ENCODE assay signal across 29 mouse cellular contexts in genomic region chr7:84366251-84366650, GRCm38 (mm10). TPM values are rescaled to one million over a fixed set of nuclear protein-coding genes. Genes with fewer than 3 reads are reported as not detected.
DNase-seq lines count a peak whose midpoint lies in the region; ATAC-seq and TF ChIP-seq lines count a peak whose summit lies in the region.
"Had no signal": no experiment of that assay in that cellular context is flagged by ENCODE, and none has a peak within 500 bp of the region (broad histone marks: within the 10 kb centered on the region; RNA-seq: fewer than 3 reads in every experiment).

No protein-coding gene starts in this region.

- H3K4me3 ChIP-seq in forebrain, embryonic 14.5 days (ENCODE audit: low read depth, low read length), result no peak overlapping the region
- no peak overlapping the region for H3K4me3 ChIP-seq in forebrain, embryonic 13.5 days
- H3K4me3 ChIP-seq in hindbrain, embryonic 13.5 days, result no peak overlapping the region
- H3K4me3 ChIP-seq in hindbrain, embryonic 16.5 days (ENCODE audit: low read length), result no peak overlapping the region
- H3K4me3 ChIP-seq in left cerebral cortex, adult 2 months, result peak overlapping the region; percentile 3; the same call in 1 of the 2 replicates
- H3K4me3 ChIP-seq: heart, embryonic 10.5 days; heart, embryonic 15.5 days; myocyte; neural tube, embryonic 12.5 days had no signal

- H3K4me1 ChIP-seq in forebrain, embryonic 14.5 days (ENCODE audit: control insufficient read depth, insufficient read depth, low read length), result peaks cover 3% of the 10 kb centered on the region
- peaks cover 19% of the 10 kb centered on the region for H3K4me1 ChIP-seq in forebrain, embryonic 13.5 days
- peaks cover 20% of the 10 kb centered on the region for H3K4me1 ChIP-seq in hindbrain, embryonic 13.5 days (replicated peaks)
- peaks cover 5% of the 10 kb centered on the region; the same call in 1 of the 2 replicates for H3K4me1 ChIP-seq in hindbrain, embryonic 16.5 days (ENCODE audit: control insufficient read depth, insufficient read depth, low read depth, low read length)
- H3K4me1 ChIP-seq: neural tube, embryonic 12.5 days had no signal

- no peak for DNase-seq in forebrain, embryonic 14.5 days (ENCODE audit: low spot score)
- DNase-seq in left cerebral cortex, adult 2 months (ENCODE audit: extremely low spot score in 1 of 2, low spot score in 2 of 2), result no peak
- no peak for DNase-seq in left cerebral cortex, postnatal 14 days (ENCODE audit: low spot score in 2 of 2)
- DNase-seq in NIH3T3 (ENCODE audit: low read depth), result peak; percentile 62
- no peak for DNase-seq in embryo, embryonic 10 days (ENCODE audit: low spot score)
- DNase-seq: adrenal gland, postnatal 25 days; cerebellum, adult 18-20 months; heart, postnatal 36 days; layer of hippocampus, postnatal 36 days; liver; lung, adult 2 months; lung, postnatal 10 days; thymus, adult 2 months; thymus, postnatal 36 days had no signal

- no peaks in the 10 kb centered on the region for H3K27me3 ChIP-seq in forebrain, embryonic 14.5 days (replicated peaks; ENCODE audit: control insufficient read depth, insufficient read depth, low read length)
- H3K27me3 ChIP-seq in forebrain, embryonic 13.5 days, result no peaks in the 10 kb centered on the region
- no peaks in the 10 kb centered on the region for H3K27me3 ChIP-seq in hindbrain, embryonic 13.5 days
- no peaks in the 10 kb centered on the region for H3K27me3 ChIP-seq in hindbrain, embryonic 16.5 days (replicated peaks; ENCODE audit: control insufficient read depth, insufficient read depth, low read length)
- H3K27me3 ChIP-seq: heart, embryonic 15.5 days; neural tube, embryonic 12.5 days had no signal

- ATAC-seq in forebrain, embryonic 14.5 days, result 0 out of 2 replicates have a peak, but pooled peaks have one; percentile 26
- ATAC-seq in forebrain, embryonic 13.5 days, result no peak
- ATAC-seq in hindbrain, embryonic 13.5 days (ENCODE audit: low FRiP score), result peak; percentile 48; the same call in 1 of the 2 replicates
- ATAC-seq in hindbrain, embryonic 16.5 days, result no peak
- ATAC-seq: intestine, embryonic 16.5 days had no signal

- H3K27ac ChIP-seq in forebrain, embryonic 14.5 days (ENCODE audit: low read depth, low read length), result no peak overlapping the region
- no peak overlapping the region for H3K27ac ChIP-seq in forebrain, embryonic 13.5 days
- H3K27ac ChIP-seq in hindbrain, embryonic 13.5 days, result no peak overlapping the region
- H3K27ac ChIP-seq in hindbrain, embryonic 16.5 days (ENCODE audit: low read depth, low read length), result no peak overlapping the region
- no peak overlapping the region for H3K27ac ChIP-seq in left cerebral cortex, adult 2 months
- H3K27ac ChIP-seq: heart, embryonic 10.5 days; heart, embryonic 15.5 days; kidney, postnatal 0 days; liver, embryonic 14.5 days; macrophage; neural tube, embryonic 12.5 days had no signal

- no peak for TF ChIP-seq CTCF in left cerebral cortex, adult 2 months (IDR thresholded peaks at IDR 0.05)

- intact Hi-C loops in left cerebral cortex, adult 2 months (cut with DNase I), result no loop called here
- intact Hi-C loops in left cerebral cortex, postnatal 14 days (cut with DNase I), result no loop called here

- peaks cover 3% of the 10 kb centered on the region; the same call in 1 of the 2 replicates for H3K36me3 ChIP-seq in forebrain, embryonic 14.5 days (ENCODE audit: control insufficient read depth, insufficient read depth, low read length)
- peaks cover 6% of the 10 kb centered on the region; the same call in 1 of the 2 replicates for H3K36me3 ChIP-seq in forebrain, embryonic 13.5 days (ENCODE audit: poor library complexity, severe bottlenecking)
- 0 out of 2 replicates have a peak, but pooled peaks cover 2% of the 10 kb centered on the region for H3K36me3 ChIP-seq in hindbrain, embryonic 13.5 days
- no peaks in the 10 kb centered on the region for H3K36me3 ChIP-seq in hindbrain, embryonic 16.5 days (ENCODE audit: control insufficient read depth, insufficient read depth, low read length)
- H3K36me3 ChIP-seq: heart, embryonic 10.5 days; heart, embryonic 15.5 days had no signal

- no peak overlapping the region for H3K9ac ChIP-seq in forebrain, embryonic 14.5 days (ENCODE audit: low read length)
- no peak overlapping the region for H3K9ac ChIP-seq in forebrain, embryonic 13.5 days
- no peak overlapping the region for H3K9ac ChIP-seq in hindbrain, embryonic 13.5 days
- H3K9ac ChIP-seq in hindbrain, embryonic 16.5 days (ENCODE audit: low read depth, low read length), result no peak overlapping the region
- H3K9ac ChIP-seq: heart, embryonic 15.5 days; liver, embryonic 14.5 days; neural tube, embryonic 12.5 days had no signal

- H3K9me3 ChIP-seq in forebrain, embryonic 14.5 days (replicated peaks; ENCODE audit: control insufficient read depth, low read length), result no peaks in the 10 kb centered on the region
- no peaks in the 10 kb centered on the region for H3K9me3 ChIP-seq in forebrain, embryonic 13.5 days (replicated peaks)
- H3K9me3 ChIP-seq in hindbrain, embryonic 13.5 days, result no peaks in the 10 kb centered on the region
- no peaks in the 10 kb centered on the region for H3K9me3 ChIP-seq in hindbrain, embryonic 16.5 days (ENCODE audit: control insufficient read depth, low read length)
- H3K9me3 ChIP-seq: heart, embryonic 10.5 days; heart, embryonic 15.5 days; neural tube, embryonic 12.5 days had no signal

- 19% methylated on average over 4 of the region's 4 CpGs for WGBS in forebrain, embryonic 14.5 days
- WGBS in forebrain, embryonic 13.5 days, result 37% methylated on average over 4 of the region's 4 CpGs
- WGBS in hindbrain, embryonic 13.5 days, result 44% methylated on average over 4 of the region's 4 CpGs
- 33% methylated on average over 4 of the region's 4 CpGs for WGBS in hindbrain, embryonic 16.5 days

- H3K4me2 ChIP-seq in forebrain, embryonic 14.5 days (ENCODE audit: low read length), result no peak overlapping the region
- no peak overlapping the region for H3K4me2 ChIP-seq in forebrain, embryonic 13.5 days
- H3K4me2 ChIP-seq in hindbrain, embryonic 13.5 days, result no peak overlapping the region
- H3K4me2 ChIP-seq in hindbrain, embryonic 16.5 days (ENCODE audit: low read length), result no peak overlapping the region
- H3K4me2 ChIP-seq: heart, embryonic 15.5 days; neural tube, embryonic 12.5 days had no signal

RNA-seq across cellular contexts. Expression of gene Arnt2, which starts 43.7 kb away (rescaled TPM):
- 51.4 and 59.3 TPM in 2 replicates for polyA plus RNA-seq in forebrain, embryonic 14.5 days (2014; fragmentation: Nextera tagmentation; extraction: Ambion mirVana)
- 46.4 and 55.0 TPM in 2 replicates for polyA plus RNA-seq in forebrain, embryonic 13.5 days (2015; fragmentation: Nextera tagmentation; extraction: Ambion mirVana)
- 60.3 and 64.8 TPM in 2 replicates for polyA plus RNA-seq in hindbrain, embryonic 13.5 days (2015; fragmentation: Nextera tagmentation; extraction: Ambion mirVana)
- 53.8 and 72.4 TPM in 2 replicates for polyA plus RNA-seq in hindbrain, embryonic 16.5 days (2015; fragmentation: Nextera tagmentation; extraction: Ambion mirVana)
- total RNA-seq in left cerebral cortex, adult 2 months (2021), result 100 to 1,000 TPM; 253 to 266 TPM
- 100 to 1,000 TPM; 189 to 193 TPM for total RNA-seq in left cerebral cortex, postnatal 14 days (2021)
- total RNA-seq: common myeloid progenitor, adult 5-6 weeks; granulocyte monocyte progenitor cell, adult 5-6 weeks; megakaryocyte-erythroid progenitor cell, adult 5-6 weeks; MEL had no signal

Comparison
In these comparisons a context has a peak if more than half of its experiments do, and no peak if none do; other contexts are left out.
1. ATAC-seq: peak in forebrain, embryonic 14.5 days (single experiment) and hindbrain, embryonic 13.5 days (single experiment); none in forebrain, embryonic 13.5 days (single experiment) and hindbrain, embryonic 16.5 days (single experiment).